Mouse (Mus musculus): Measurements from ENCODE around the gene Hsd11b1.

- TF ChIP-seq CTCF (IDR thresholded peaks at IDR 0.05; ENCODE audit: control insufficient read depth, insufficient read depth, insufficient read length): no peak
- no peak for TF ChIP-seq USF1 (IDR thresholded peaks at IDR 0.05; ENCODE audit: low read depth)
- no peak for TF ChIP-seq MYOG (IDR thresholded peaks at IDR 0.05; ENCODE audit: control insufficient read depth, extremely low read depth, insufficient read length)
- no peak for TF ChIP-seq CEBPB (IDR thresholded peaks at IDR 0.05; ENCODE audit: low read depth)
- no peak for TF ChIP-seq MYOD1 (IDR thresholded peaks at IDR 0.05; ENCODE audit: control insufficient read depth, insufficient read length, low read depth)
- no peak for TF ChIP-seq MAX (IDR thresholded peaks at IDR 0.05)
- no peak for TF ChIP-seq FOSL1 (IDR thresholded peaks at IDR 0.05; ENCODE audit: insufficient read depth, low read length, poor library complexity, severe bottlenecking)
Observed at GRCm38 (mm10) chr1:193200640-193201382, 63.1 kb downstream of the Hsd11b1 start.
